Mouse (Mus musculus) thymus, postnatal 36 days (tissue): ENCODE results near the gene E2f1.
A peak's percentile ranks its signal among the peaks of the same experiment; 100 is the strongest.

ENCODE experiments used
- DNase-seq, 2 experiments: peaks; one replicate each; pipeline ENCODE4 v3.0.0; 2022; ENCODE audit warnings: mixed read lengths in 2 of 2

E2f1 gene

DNA sequence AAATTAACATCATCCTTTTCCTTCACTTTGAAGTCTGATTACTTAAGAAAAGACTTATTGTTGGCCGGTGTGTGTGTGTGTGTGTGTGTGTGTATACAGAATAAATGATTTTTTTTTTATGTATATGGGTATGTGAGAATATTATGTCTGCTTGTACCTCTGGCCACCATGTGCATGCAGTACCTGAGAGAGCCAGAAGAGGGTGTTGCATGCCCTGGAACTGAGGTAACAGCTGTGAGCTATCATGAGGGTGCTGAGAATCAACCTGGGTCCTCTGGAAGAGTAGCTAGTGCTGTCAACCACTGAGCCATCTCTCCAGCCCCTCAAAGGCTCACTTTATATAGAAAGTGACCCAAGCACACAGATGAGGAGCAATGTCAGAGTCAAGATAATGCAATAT, 11.7 kb upstream of the E2f1 start:
- no peak for DNase-seq

- no peak for DNase-seq
Measured at GRCm38 (mm10) chr2:154580586-154580985, 10.9 kb upstream of the E2f1 start.

- no peak for DNase-seq
Measured at GRCm38 (mm10) chr2:154577744-154578067, 8.0 kb upstream of the E2f1 start.

DNA sequence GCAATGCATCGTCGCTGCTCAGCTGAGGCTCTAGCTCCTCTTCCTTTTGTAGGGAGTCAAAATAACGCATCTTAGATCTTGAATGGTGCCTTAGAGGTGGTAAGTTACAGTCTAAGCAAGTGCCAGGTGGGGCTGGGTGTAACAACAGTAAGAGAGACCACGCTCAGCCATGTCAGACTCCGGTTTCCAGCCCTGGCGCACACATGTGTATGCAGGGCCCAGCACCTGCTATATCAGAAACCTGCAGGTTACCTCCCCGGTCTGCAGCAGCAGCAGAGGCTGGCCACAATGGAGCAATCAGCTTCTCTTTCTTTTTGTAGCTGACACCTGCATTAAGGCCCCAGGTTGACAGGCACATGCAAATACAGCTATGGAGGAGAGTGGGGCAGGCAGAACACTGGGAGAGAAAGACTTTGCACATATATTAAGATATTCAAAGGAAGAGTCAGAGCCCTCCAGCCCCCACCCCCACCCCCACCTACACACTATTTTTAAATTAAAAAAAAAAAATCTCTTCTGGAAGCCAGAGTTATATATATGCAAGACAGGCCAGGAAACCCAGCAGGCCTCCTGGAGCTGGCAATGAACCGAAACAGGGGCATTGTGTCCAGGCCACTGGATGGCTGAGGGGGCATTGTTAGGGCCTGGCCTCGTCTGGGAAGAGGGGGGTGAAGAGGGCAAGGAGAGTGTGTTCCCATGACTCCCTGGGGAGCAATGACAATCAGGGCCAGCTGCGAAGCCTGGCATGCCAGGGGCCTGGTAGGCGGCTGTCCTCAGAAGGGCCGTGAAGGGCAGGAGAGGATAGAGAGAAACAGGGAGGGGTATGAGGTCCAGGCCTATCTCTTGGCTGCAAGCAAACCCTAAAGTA, 7.4 kb upstream of the E2f1 start:
- peak; percentile 44 to 71 for DNase-seq

DNA sequence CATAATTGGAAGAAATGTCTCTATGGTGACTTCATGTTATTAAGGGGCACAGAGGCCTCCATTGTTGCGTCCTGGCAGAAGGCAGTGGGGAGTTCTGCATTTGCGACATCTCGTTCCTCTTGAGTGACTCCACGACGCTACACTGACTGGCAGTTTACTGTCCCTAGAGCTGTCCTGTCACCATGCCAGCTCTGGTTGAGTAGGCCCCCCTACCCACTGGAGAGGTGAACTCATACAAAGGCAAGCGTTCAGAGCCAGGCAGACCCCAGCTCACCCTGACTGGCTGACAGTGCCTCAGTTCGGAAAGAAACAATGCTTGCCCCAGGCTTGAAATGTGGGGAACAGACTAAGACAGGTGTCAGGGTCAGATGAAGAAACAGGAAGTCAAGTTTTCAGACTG, 4.6 kb upstream of the E2f1 start:
- DNase-seq: no peak

- no peak for DNase-seq
Measured at GRCm38 (mm10) chr2:154572996-154573395, 3.3 kb upstream of the E2f1 start.

DNA sequence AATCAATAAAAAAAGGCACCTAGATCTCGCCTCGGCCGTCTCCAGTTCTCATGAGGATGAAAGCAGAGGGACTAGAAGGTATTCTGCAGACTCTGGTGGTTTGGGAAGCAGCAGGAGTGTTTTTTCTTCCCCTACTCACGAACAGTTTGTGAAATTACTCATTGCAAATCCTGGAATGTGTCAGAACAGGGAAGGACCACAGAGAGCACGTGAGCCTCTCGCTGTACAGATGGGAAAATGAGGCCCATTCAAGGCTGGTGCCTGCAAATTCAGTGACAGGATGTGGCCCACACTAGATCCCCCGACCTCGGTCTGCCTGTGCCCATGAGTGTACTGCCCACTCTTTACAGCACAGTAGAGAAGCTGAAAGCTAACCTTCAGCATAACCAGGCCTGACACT, 2.3 kb upstream of the E2f1 start:
- no peak for DNase-seq

DNA sequence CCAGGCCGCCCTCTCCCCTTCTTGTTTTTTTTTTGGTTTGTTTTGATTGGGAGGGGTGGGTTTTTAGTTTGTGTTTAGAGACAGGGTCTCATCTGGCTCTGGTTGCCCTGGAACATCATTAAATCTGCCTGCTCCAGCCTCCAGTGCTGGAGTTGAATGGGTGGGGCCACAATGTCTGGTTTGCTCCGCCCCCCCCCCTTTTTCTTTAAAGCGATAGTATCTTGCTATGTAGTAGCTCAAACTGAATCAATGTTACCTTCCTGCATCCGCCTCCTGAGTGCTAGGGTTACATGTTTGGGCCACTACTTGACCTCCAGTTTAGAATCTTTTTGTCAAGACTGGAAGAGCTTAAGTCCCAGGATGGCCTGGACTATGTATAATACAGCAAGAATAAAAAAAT, 1.6 kb upstream of the E2f1 start:
- DNase-seq: no peak

DNA sequence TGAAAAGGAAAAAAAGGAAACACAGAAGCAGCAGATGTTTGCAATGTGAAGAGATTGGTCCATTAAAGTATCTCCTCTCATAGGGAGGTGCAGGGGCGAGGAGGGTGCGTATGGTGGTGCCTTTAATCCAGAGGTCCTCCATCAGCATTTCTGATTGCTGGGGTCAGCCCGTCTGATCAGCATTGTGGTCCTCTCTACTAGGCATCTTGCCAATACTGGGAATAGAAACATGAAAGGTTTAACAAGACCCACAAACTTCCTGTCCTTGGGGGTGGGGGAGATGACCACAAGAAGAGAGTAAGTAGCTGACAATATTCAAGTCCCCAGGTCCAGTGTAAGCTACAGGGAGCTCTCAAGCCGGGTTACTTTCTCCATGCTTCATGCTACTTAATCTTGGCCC, 974 bp upstream of the E2f1 start:
- no peak for DNase-seq

- DNase-seq: peak; percentile 67 to 75
Measured at GRCm38 (mm10) chr2:154569071-154569748, 482 bp downstream of the E2f1 start.

GRCm38 (mm10) chr2:154568329-154569070, 1.2 kb downstream of the E2f1 start:
- DNase-seq: no peak

DNA sequence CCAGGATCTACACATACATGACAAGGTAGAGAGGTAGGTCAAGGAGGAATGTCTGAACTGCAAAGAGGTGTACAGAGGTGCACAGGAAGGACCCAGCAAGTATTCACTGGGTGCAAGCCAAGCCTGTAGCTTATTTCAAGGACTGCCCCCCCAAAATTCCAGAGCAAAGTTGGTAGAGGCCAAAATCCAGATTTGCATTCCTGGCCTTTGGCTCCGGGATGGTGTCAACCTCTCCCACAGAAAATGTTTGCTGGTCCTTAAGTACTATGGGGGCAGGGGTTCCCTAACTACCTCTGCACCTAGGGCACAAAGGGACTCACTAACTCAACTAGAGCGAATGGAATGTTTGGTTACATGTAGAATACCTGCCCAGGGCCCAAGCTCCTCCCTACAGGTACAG, 1.9 kb downstream of the E2f1 start:
- no peak for DNase-seq

GRCm38 (mm10) chr2:154566641-154567040, 3.1 kb downstream of the E2f1 start:
- no peak for DNase-seq

DNA sequence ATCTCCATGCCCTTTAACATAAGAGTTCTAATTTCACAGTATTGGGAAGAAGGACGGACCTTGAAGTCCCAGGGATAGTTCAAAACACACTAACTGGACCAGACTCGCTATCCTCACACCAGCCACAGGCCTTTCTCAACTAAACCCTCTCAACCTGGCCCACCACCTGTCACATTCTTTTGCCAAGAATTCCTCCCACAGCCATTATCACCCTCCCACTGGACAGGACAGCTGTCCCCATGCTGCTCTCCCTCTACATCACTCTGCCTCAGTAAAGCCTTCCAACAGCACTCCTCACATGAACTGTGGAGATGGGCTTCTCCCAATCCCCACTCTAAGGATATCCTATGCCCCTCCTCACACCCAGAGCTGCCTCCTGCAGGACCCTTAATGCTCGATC, 4.1 kb downstream of the E2f1 start:
- no peak for DNase-seq

- no peak for DNase-seq
Measured at GRCm38 (mm10) chr2:154563612-154564170, 6.0 kb downstream of the E2f1 start.

DNA sequence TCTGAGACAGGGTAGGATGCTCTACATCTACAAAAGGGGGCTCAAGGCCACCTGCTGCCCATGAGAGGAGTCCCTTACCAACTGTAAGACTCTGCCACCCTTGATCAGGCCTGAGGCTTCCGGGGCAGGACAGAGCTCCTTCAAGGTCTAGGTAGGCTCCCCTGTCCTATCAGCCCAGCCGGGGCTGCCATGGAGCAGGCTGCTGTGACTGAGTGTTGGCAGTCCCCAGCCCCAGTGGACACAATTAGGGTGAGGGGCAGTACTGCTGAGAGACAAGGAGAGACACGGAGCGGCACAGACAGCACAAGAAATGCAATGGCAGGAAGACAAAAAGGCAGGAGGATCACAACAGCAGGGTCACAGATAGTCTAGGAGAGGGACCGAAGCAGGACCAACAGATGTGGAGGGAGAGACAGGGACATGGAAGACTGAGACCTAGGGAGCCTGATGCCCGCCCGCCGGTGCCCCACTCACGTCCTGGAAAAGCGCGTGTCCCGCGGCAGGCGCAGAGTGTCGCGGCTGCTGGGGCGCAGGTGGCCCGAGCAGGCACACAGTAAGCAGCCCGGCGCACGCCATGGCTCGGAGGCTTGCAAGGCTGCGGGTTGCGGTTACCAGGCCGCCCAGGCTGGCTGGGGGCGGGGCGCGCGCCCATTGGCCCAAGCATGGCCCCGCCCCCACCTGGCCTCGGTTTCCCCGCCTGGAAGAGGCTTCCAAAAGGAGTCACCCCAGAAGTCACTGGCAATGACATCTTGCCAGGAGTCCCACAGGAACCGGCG, 11.2 kb downstream of the E2f1 start, which contains the start of gene Necab3:
Gene Necab3, minus strand, starts transcription at position 627 of the 776 bp plus-strand sequence.
- DNase-seq: peak; percentile 67 to 77

DNA sequence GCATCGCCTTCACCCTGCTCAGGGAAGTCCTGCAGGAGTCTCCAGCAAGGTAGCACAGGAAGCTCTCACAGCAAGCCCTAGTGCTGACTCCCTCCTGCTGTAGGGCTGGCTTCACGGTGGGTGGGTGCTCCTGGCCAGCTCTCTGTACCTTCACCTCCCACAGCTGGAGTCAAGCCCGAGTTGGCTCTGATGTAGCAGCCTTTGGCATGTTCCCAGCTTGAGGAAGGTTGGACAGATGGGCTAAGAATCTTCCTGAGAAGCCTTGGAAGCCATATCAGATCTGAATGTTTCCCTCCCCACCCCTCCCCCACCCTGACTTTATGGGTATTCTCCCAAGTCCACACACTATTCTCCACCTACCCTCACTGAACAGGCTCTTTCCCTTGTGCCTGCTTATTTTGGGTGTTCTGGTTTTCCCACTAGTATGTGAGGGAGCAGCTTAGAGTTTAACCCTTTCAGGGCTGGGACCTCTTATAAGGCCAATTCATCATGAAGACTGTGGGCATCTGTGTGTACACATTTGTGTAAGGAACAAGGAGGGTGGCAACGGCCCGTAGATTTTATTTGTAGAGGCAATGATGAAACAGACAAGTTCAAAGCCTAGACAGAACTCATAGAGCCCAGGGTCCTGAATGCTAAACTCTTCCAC, 12.4 kb downstream of the E2f1 start:
- no peak for DNase-seq

DNA sequence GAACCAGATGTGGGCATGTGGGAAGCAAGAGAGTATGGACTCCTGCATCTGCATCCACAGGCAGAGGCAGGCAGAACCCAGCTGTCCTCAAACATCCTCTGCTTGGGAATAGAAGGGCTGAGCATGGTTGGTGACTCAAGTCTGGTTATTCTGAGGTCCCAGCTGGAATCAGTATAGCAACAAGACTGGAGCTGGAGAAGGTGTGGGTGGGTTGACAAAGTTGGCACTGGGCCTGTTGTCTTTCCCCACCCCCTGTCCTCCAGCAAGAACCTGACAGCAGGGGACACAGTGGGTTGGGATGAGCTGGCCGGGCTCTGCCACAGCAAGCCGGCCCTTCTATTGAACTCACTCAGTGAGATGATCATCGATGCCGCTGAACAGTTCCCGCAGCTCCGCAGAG, 14.5 kb downstream of the E2f1 start:
- no peak for DNase-seq

DNA sequence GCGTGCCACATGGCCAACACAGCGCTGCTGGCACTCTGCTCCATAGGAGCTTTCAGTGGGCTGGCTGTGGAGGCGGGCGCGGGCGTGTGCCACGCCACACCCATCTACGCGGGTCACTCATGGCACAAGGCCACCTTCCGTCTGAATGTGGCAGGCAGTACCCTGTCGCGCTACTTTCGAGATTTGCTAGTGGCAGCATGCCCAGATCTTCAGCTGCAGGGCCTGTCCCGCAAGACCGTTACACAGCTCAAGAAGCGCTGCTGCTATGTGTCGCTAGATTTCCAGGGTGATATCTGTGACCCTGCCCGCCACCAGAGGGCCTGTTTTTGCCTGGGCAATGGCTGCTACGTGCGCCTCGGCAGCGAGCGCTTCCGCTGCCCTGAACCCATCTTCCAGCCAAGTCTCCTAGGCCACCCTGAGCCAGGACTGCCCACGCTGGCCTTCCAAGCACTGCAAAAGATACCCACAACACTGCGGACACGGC, 17.2 kb downstream of the E2f1 start:
- DNase-seq: peak; percentile 80 to 81

DNA sequence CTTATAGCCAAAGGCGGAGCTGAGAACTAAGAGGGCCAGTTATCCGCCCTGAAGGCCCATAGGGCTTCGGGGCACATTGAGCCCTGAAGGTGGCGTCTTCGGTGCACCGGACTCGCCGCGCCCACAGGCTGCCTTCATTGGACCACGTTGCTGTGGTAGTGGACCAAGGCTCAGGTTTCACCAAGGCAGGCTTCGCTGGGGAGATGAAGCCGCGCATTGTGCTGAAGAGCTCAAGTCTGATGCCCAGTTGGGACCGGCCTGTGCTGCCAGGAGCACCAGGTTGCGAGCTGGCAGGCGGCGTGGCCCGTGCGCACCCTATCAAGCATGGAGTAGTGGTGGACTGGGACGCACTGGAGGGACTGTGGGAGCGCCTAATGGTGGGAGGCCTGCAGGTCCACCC, 17.8 kb downstream of the E2f1 start:
- DNase-seq: no peak

DNA sequence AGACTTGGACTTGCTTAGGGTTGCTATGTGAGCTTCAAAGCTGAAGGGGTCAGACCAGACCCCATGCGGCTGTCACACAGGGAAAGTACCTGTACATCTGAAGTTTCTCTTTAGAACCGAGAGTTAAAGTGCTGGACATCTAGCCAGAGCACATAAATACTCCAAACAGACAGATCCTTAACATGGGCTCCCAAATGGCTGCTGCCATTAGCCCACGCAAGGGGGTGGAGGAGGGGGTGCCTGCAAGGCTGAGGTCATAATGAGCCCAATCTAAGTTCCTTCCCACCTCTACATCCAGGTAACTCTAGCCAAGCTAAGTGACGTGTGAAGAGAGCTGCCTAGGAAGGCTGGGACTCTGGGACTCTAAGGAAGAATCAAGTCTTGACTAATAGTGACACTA, 18.2 kb downstream of the E2f1 start, which contains the start of gene Actl10:
Gene Actl10, plus strand, starts transcription at position 301 of the 400 bp plus-strand sequence.
- no peak for DNase-seq

DNA sequence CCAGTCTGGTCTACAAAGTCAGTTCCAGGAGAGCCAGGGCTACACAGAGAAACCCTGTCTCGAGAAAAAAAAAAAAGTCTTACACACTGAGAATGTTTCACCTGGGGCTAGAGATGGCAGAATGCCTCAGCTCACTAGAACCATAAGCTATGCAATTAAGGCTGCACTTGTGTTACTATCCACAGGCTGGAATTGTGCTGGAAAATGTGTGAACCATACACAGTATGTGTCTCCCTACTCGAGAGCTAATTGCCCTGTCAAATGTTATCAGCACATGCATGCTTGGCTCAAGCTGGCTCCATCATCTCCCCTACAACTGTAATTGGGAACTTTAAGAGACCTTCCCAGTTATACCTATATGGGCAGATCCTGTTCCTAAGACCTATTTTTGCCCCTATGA, 18.8 kb downstream of the E2f1 start:
- no peak for DNase-seq
